Mouse (Mus musculus): ENCODE data around the gene Gm10964.
"Not testable (repeated sequence)": the region's sequence is repeated elsewhere in the genome, so short reads cannot be mapped to it uniquely, and the experiment has no call there.

Gene Gm10964

GRCm38 (mm10) chr3:103779183-103779582 lies 40.0 kb downstream of the Gm10964 start:
- no peak for DNase-seq (ENCODE audit: low read depth)

- DNase-seq (ENCODE audit: low read depth), result no peak
Measured at GRCm38 (mm10) chr3:103780271-103780670, 41.1 kb downstream of the Gm10964 start.

DNA sequence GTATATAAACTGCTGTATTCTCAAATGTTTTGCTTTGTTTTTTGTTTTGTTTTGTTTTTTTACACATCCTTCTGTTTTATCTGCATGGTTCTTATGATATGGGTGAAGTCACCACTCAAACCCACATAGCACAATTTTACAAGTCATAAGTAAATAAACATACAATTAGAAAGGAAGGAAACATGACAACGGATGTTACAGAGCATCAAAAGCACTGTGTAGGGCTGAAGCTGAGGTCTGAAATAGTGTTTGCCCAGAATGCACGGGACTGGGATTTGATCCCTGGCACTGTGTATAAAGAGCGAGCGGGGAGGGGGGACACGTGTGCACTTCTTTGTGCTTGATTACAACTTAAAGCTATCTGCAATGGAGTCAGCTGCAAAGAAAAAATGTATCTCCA lies 41.6 kb downstream of the Gm10964 start:
- no peak for DNase-seq (ENCODE audit: low read depth)

DNA sequence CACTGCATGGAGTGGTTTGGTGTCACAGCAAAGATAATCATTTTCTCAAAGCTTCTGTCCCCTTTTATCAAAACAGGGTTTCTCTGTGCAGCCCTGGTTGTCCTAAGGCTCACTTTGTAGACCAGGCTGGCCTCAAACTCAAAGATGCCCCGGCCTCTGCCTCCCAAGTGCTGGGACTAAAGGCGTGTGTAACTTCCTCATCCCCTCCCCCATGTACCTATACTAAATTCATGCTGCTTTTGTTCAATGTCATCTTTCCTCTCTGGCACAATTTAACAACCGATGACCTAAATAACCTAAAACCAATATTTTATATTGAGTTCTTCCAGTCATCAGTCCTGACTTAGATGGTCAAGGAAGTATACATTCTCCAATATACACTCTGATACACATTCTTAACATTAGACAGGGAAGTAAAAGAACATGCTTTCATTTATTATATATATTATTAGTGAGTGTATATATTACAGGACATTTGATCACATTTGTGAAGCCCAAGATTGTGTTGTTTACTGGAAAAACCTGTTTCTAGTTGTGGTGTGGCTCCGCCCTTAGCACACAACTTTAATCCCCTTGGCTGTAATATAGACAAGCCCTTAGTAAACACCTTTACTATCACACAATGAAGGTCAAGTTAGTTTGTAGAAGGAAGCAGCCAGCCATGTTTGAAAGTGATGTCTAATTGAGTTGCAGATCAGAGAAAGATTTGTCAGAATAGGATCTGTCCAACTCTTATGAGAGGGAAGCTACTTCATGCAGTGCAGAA lies 43.9 kb downstream of the Gm10964 start:
- no peak for DNase-seq (ENCODE audit: low read depth)

DNA sequence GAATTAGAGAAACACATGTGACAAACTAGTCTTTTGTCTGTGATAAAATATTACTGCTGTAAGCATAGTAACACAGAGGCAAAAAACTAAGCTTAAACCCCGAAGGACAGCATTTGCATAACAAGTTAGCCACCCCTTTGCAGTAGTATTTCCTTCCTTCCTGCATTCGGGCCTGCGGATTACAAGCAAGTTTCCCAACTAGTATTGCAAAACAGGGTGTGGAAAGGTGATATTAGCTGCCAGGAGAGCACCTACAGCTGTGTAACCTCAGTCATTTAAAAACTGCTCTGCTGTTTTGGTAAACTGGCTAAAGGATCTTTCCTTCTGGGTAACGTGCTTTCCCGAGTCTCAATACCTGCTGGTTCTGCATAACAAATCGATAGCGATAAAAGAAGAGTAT lies 48.1 kb downstream of the Gm10964 start:
- peak; percentile 84 for DNase-seq (ENCODE audit: low read depth)

GRCm38 (mm10) chr3:103789096-103789495 lies 49.9 kb downstream of the Gm10964 start:
- DNase-seq (ENCODE audit: low read depth), result no peak

- peak; percentile 69 for DNase-seq (ENCODE audit: low read depth)
Measured at GRCm38 (mm10) chr3:103789891-103790345, 50.8 kb downstream of the Gm10964 start.

DNA sequence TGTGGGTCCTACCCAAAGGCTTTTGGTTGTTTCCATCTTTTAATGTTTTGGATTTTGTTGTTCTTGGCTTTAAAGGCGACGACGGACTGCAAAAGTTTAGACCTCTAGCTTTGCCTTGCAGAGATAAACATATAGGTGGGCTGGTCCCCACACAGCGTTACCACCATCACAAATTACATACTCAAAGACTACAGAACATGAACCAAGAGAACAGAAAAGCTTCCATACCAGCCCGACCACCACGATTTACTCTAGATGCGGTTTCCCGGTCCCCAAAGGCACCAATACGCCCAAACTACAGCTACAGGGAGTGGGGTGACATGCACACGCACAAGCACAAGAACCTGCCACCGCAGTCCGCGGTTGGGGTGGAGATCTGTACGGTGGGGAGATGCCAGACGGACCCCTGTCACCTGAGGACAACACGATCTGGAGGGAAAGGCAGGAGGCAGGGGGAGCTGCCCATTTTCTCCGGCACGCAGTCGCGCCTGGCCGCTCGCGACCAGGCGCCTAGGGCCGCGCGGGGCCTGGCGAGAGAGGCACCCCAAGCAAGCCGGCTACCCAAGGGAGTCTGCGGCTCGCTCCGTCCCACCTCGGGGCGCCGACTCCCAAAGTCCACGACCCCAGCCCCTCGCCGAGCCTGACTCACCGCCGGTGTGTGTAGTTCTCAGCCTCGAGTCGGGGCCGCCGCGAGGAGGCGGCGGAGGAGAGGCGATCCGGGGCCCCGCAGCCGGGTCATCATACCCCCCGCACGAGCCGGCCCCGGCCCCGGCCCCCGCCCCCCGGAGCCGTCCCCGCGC lies 51.4 kb downstream of the Gm10964 start:
- DNase-seq (ENCODE audit: low read depth), result peak; percentile 43

DNA sequence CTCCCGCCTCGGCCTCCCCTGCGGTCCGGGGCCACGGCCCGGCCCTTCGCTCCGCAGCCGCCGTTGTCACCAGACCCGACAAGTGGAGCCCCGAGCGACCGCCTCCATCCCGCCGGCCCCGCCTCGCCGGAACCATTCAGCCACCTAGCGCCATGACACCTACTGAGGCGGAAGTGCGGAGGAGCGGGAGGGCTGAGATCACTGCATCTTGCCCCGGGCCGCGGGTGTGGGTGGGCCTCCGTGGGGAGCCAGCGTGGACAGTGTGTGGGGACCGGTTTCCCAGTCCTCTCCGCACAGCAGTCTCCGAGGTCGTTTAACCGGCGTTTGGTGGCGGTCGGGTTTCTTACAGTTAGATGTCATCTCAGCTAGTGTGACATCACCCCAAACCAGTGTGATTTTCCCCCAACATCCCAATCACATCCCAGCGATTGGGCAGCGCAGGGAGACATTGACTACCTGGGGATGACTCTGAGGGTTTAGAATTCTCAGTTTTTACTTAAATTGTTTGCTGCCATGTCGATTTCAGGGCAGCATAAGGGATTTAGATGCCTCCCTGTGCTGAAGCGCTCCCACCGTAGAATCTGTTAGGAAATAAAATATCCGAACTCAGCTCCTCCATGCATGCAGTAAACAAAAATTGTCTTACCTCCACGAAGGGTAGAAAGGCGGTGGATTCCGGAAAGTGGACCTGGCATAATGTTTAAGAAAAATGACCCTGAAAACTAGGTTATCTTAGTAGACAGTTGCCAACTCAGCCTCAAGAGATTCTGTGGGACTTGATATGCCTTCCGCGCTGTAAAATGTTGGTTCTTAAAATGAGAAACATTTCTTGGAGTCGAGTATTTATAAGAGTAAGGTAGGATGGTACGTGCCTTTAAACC lies 52.3 kb downstream of the Gm10964 start, which contains the start of gene Hipk1:
Hipk1 (minus strand) TSS at position 334 of the 881 bp plus-strand sequence.
- peak; percentile 88 for DNase-seq (ENCODE audit: low read depth)

DNA sequence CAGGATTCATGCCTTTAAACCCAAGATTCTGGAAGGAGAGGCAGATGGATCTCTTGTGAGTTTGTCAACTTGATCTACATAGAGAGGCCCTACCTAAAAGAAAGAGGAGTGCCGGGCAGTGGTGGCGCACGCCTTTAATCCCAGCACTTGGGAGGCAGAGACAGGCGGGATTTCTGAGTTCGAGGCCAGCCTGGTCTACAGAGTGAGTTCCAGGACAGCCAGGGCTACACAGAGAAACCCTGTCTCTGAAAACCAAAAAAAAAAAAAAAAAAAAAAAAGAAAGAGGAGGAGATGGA lies 52.9 kb downstream of the Gm10964 start:
- not testable (repeated sequence) for DNase-seq (ENCODE audit: low read depth)

GRCm38 (mm10) chr3:103792566-103792965 lies 53.4 kb downstream of the Gm10964 start:
- DNase-seq (ENCODE audit: low read depth), result no peak
